Mouse (Mus musculus) forebrain, embryonic 11.5 days (tissue): ENCODE results near the gene Olig1. TPM values are rescaled to one million over a fixed set of nuclear protein-coding genes. Genes with fewer than 3 reads are reported as not detected.

Source experiments
- ATAC-seq: fragments of 200-750 bp; cut with Nextera tagmentation; replicated peaks from 2 replicates; pipeline ENCODE4 v1.8.0; 2017; ENCODE audit warnings: moderate TSS enrichment; ENCODE audit not compliant: low FRiP score
- DNase-seq: peaks from one replicate; pipeline ENCODE4 v3.0.0-alpha.2; 2017; ENCODE audit warnings: low spot score
- H3K27ac ChIP-seq: fragments of 300-500 bp; sonication (generic); 2 replicates; pipeline ENCODE4 v1.5.1; 2014; ENCODE audit warnings: low read depth, low read length
- H3K27me3 ChIP-seq: fragments of 300-500 bp; sonication (generic); 2 replicates; pipeline ENCODE4 v1.6.1; 2014; ENCODE audit warnings: mild to moderate bottlenecking, low read length, mixed read lengths; ENCODE audit not compliant: control insufficient read depth, insufficient read depth
- H3K36me3 ChIP-seq: fragments of 300-500 bp; sonication (generic); 2 replicates; pipeline ENCODE4 v1.6.1; 2014; ENCODE audit warnings: mild to moderate bottlenecking, low read length, moderate library complexity, mixed read lengths; ENCODE audit not compliant: control insufficient read depth, insufficient read depth
- H3K4me1 ChIP-seq: fragments of 300-500 bp; sonication (generic); replicated peaks from 2 replicates; pipeline ENCODE4 v1.6.1; 2014; ENCODE audit warnings: low read length, mixed read lengths; ENCODE audit not compliant: control insufficient read depth, insufficient read depth
- H3K4me2 ChIP-seq: fragments of 300-500 bp; sonication (generic); 2 replicates; pipeline ENCODE4 v1.6.1; 2014; ENCODE audit warnings: low read depth, mild to moderate bottlenecking, low read length, moderate library complexity, mixed read lengths; ENCODE audit not compliant: severe bottlenecking
- H3K4me3 ChIP-seq: fragments of 300-500 bp; sonication (generic); 2 replicates; pipeline ENCODE4 v1.5.1; 2014; ENCODE audit warnings: low read depth, low read length
- H3K9ac ChIP-seq: fragments of 300-500 bp; sonication (generic); 2 replicates; pipeline ENCODE4 v1.6.1; 2014; ENCODE audit warnings: low read length
- H3K9me3 ChIP-seq: fragments of 300-500 bp; sonication (generic); 2 replicates; pipeline ENCODE4 v1.6.1; 2016; ENCODE audit warnings: low read length, mixed read lengths; ENCODE audit not compliant: control insufficient read depth
- WGBS: fragments of 180-500 bp; shearing (Covaris S2); extraction: QIAGEN DNeasy Blood & Tissue Kit; methylation state at CpG from one replicate; pipeline ENCODE4 v1.1.7; 2014; 5-methylcytosine and 5-hydroxymethylcytosine counted together
- polyA plus RNA-seq: library from polyadenylated mRNA; unstranded; fragments of >200 nt; fragmentation: Nextera tagmentation; extraction: Ambion mirVana; gene quantifications from 2 replicates; pipeline ENCODE4 v1.2.1, GENCODE M21; 2014

Olig1 gene
- polyA plus RNA-seq, 1 experiment from 2014 or later, result 12.3 TPM

DNA sequence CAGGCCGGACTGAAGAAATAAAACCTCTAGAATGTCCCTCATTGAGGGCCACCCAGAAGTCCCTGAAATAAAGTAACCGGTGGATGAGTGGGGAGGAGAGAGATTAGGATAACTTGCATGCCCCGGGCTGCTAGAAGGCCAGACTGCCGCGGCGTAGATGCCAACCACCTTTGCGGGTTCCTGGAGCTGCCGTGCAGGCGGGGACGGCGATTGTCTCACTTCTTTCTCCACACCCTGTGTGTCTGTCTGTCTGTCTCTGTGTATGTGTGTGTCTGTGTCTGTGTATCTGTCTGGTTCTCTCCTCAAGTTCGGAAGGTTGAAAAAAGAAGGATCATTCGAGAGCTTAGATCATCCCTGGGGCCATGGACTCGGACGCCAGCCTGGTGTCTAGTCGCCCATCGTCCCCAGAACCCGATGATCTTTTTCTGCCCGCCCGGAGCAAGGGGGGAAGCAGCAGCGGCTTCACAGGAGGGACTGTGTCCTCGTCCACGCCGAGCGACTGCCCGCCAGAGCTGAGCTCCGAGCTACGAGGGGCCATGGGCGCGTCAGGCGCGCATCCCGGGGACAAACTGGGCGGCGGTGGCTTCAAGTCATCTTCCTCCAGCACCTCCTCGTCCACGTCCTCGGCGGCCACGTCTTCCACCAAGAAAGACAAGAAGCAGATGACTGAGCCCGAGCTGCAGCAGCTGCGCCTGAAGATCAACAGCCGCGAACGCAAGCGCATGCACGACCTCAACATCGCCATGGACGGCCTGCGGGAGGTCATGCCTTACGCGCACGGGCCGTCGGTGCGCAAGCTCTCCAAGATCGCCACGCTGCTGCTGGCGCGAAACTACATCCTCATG lies 43.3 kb upstream of the Olig1 start:
- Histone ChIP-seq H3K27ac (peak overlapping the region; percentile 66), H3K9me3 (no peaks in the 10 kb centered on the region), H3K27me3 (peaks cover 94% of the 10 kb centered on the region), H3K36me3 (no peaks in the 10 kb centered on the region), H3K4me2 (peak overlapping the region; percentile 61), H3K4me1 (peaks cover 42% of the 10 kb centered on the region; the same call in 1 of the 2 replicates), H3K9ac (peak overlapping the region; percentile 70), H3K4me3 (peak overlapping the region; percentile 50)
- under 1% methylated on average over 60 of the region's 60 CpGs for WGBS
- ATAC-seq (no peak), DNase-seq (peak; percentile 60)

GRCm38 (mm10) chr16:91226883-91227759 lies 42.5 kb upstream of the Olig1 start:
- peak overlapping the region; percentile 61 for H3K4me2 ChIP-seq
- peaks cover 38% of the 10 kb centered on the region; the same call in 1 of the 2 replicates for H3K4me1 ChIP-seq
- peak overlapping the region; percentile 70 for H3K9ac ChIP-seq
- H3K27me3 ChIP-seq, result peaks cover 94% of the 10 kb centered on the region
- no peaks in the 10 kb centered on the region for H3K9me3 ChIP-seq
- peak overlapping the region; percentile 50 for H3K4me3 ChIP-seq
- 1% methylated on average over 68 of the region's 85 CpGs for WGBS
- DNase-seq (peak; percentile 76), ATAC-seq (no peak)
- no peaks in the 10 kb centered on the region for H3K36me3 ChIP-seq
- no peak overlapping the region for H3K27ac ChIP-seq

- ATAC-seq (no peak), DNase-seq (peak; percentile 55)
- Histone ChIP-seq H3K4me3 (peak overlapping the region; percentile 50), H3K4me2 (peak overlapping the region; percentile 61), H3K9ac (peak overlapping the region; percentile 70), H3K27ac (no peak overlapping the region), H3K4me1 (peaks cover 34% of the 10 kb centered on the region; the same call in 1 of the 2 replicates), H3K9me3 (no peaks in the 10 kb centered on the region), H3K36me3 (no peaks in the 10 kb centered on the region), H3K27me3 (peaks cover 94% of the 10 kb centered on the region)
- 3% methylated on average over 6 of the region's 6 CpGs for WGBS
Observed at GRCm38 (mm10) chr16:91227760-91228043, 41.9 kb upstream of the Olig1 start.

DNA sequence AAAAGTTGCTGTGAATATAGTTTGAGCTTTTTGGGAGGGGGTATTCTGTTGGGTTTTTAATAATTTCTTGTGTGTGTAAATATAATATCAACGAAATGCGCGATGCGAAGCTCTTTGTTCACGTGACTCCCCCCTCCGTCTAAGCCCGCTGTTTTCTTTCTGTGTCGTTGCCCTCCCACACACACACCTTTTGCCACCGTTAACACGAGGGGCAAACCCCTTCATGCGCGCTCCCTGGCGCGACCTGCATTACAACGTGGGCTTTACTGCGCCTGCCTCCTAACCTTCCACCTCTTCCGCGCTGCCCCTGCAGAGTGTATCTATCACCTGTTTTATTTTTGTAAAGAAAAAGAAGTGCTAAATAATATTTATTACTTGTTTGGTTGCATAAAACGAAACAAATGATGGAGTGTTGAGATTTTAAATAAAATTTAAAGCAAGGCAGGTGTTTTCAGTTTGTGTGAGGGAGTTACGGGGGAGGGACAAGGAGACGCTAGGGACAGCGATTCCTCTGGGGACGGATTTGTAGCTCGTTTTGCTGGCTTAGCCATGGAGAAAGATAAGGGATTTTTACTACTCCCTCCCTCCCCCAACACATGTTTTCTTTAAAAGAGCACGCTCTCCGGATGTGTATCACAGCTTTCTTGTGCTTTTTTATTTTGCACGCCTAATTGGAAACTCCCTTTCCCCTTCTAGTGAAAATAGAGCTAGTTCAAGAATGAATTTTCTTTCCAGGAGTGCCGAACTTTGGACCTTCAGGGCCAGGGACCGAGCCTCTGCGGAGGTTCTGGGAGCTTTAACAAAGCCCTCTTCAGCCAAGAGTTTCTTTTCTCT lies 41.1 kb upstream of the Olig1 start:
- peak overlapping the region; percentile 61 for H3K4me2 ChIP-seq
- no peaks in the 10 kb centered on the region for H3K36me3 ChIP-seq
- WGBS, result 1% methylated on average over 30 of the region's 30 CpGs
- peaks cover 30% of the 10 kb centered on the region; the same call in 1 of the 2 replicates for H3K4me1 ChIP-seq
- ATAC-seq, result no peak
- peak overlapping the region; percentile 54 for H3K9ac ChIP-seq
- peaks cover 94% of the 10 kb centered on the region for H3K27me3 ChIP-seq
- H3K9me3 ChIP-seq, result no peaks in the 10 kb centered on the region
- H3K27ac ChIP-seq, result no peak overlapping the region
- DNase-seq, result peak; percentile 54
- H3K4me3 ChIP-seq, result peak overlapping the region; percentile 50

- H3K9me3 ChIP-seq, result no peaks in the 10 kb centered on the region
- DNase-seq, result peak; percentile 62
Observed at GRCm38 (mm10) chr16:91229072-91229348, 40.6 kb upstream of the Olig1 start.

GRCm38 (mm10) chr16:91229643-91230042 lies 39.9 kb upstream of the Olig1 start:
- Histone ChIP-seq H3K27me3 (peaks cover 95% of the 10 kb centered on the region), H3K9me3 (no peaks in the 10 kb centered on the region), H3K4me3 (peak overlapping the region; percentile 50; the same call in 1 of the 2 replicates), H3K9ac (peak overlapping the region; percentile 54), H3K4me2 (peak overlapping the region; percentile 61), H3K4me1 (peaks cover 24% of the 10 kb centered on the region; the same call in 1 of the 2 replicates), H3K36me3 (no peaks in the 10 kb centered on the region), H3K27ac (no peak overlapping the region)
- DNase-seq, result no peak
- 8% methylated on average over 8 of the region's 8 CpGs for WGBS
- ATAC-seq, result no peak

More at GRCm38 (mm10) chr16:91229072-91229348, 40.6 kb upstream of the Olig1 start:
- Histone ChIP-seq H3K4me1 (peaks cover 25% of the 10 kb centered on the region; the same call in 1 of the 2 replicates), H3K27me3 (peaks cover 94% of the 10 kb centered on the region), H3K9ac (peak overlapping the region; percentile 54), H3K36me3 (no peaks in the 10 kb centered on the region), H3K27ac (no peak overlapping the region), H3K4me2 (peak overlapping the region; percentile 61), H3K4me3 (peak overlapping the region; percentile 50)
- WGBS, result 2% methylated on average over 10 of the region's 10 CpGs
- ATAC-seq, result no peak

GRCm38 (mm10) chr16:91231781-91232469 lies 37.6 kb upstream of the Olig1 start:
- 3% methylated on average over 26 of the region's 26 CpGs for WGBS
- Histone ChIP-seq H3K9me3 (no peaks in the 10 kb centered on the region), H3K4me2 (peak overlapping the region; percentile 15; the same call in 1 of the 2 replicates), H3K4me3 (no peak overlapping the region), H3K4me1 (peaks cover 9% of the 10 kb centered on the region; the same call in 1 of the 2 replicates), H3K36me3 (no peaks in the 10 kb centered on the region), H3K9ac (no peak overlapping the region), H3K27ac (no peak overlapping the region), H3K27me3 (peaks cover 82% of the 10 kb centered on the region)
- ATAC-seq (peak; percentile 57), DNase-seq (peak; percentile 66)
